Mouse (Mus musculus) heart, embryonic 12.5 days (tissue): ENCODE measurements around the gene Cd40. TPM values are rescaled to one million over a fixed set of nuclear protein-coding genes. Genes with fewer than 3 reads are reported as not detected.

ENCODE experiments used
- ATAC-seq: fragments of 200-750 bp; cut with Nextera tagmentation; 2 replicates; pipeline ENCODE4 v1.8.0; 2017; ENCODE audit warnings: moderate TSS enrichment, moderate library complexity; ENCODE audit not compliant: insufficient number of reproducible peaks, low FRiP score
- H3K27ac ChIP-seq: fragments of 300-500 bp; sonication (generic); 2 replicates; pipeline ENCODE4 v1.5.1; 2016; ENCODE audit warnings: mild to moderate bottlenecking, moderate library complexity; ENCODE audit not compliant: poor library complexity, severe bottlenecking
- H3K27me3 ChIP-seq: fragments of 300-500 bp; sonication (generic); replicated peaks from 2 replicates; pipeline ENCODE4 v1.6.1; 2016; ENCODE audit warnings: mild to moderate bottlenecking, moderate library complexity
- H3K36me3 ChIP-seq: fragments of 300-500 bp; sonication (generic); 2 replicates; pipeline ENCODE4 v1.6.1; 2016; ENCODE audit warnings: mild to moderate bottlenecking, moderate library complexity
- H3K4me1 ChIP-seq: fragments of 300-500 bp; sonication (generic); replicated peaks from 2 replicates; pipeline ENCODE4 v1.6.1; 2016; ENCODE audit warnings: mild to moderate bottlenecking
- H3K4me2 ChIP-seq: fragments of 300-500 bp; sonication (generic); 2 replicates; pipeline ENCODE4 v1.6.1; 2016; ENCODE audit warnings: mild to moderate bottlenecking, moderate library complexity
- H3K4me3 ChIP-seq: fragments of 300-500 bp; sonication (generic); 2 replicates; pipeline ENCODE4 v1.5.1; 2016; ENCODE audit warnings: mild to moderate bottlenecking
- H3K9ac ChIP-seq: fragments of 300-500 bp; sonication (generic); 2 replicates; pipeline ENCODE4 v1.6.1; 2016; ENCODE audit warnings: mild to moderate bottlenecking, moderate library complexity
- H3K9me3 ChIP-seq: fragments of 300-500 bp; sonication (generic); replicated peaks from 2 replicates; pipeline ENCODE4 v1.6.1; 2016; ENCODE audit warnings: mild to moderate bottlenecking, moderate library complexity
- WGBS: fragments of 180-500 bp; shearing (Covaris S2); methylation state at CpG from one replicate; pipeline ENCODE4 v1.1.7; 2016; 5-methylcytosine and 5-hydroxymethylcytosine counted together
- polyA plus RNA-seq: library from polyadenylated mRNA; unstranded; fragments of >200 nt; fragmentation: Nextera tagmentation; extraction: Ambion mirVana; gene quantifications from 2 replicates; pipeline ENCODE4 v1.2.1, GENCODE M21; 2016

The Cd40 gene
- polyA plus RNA-seq, 1 experiment from 2014 or later, result 7.2 TPM

DNA sequence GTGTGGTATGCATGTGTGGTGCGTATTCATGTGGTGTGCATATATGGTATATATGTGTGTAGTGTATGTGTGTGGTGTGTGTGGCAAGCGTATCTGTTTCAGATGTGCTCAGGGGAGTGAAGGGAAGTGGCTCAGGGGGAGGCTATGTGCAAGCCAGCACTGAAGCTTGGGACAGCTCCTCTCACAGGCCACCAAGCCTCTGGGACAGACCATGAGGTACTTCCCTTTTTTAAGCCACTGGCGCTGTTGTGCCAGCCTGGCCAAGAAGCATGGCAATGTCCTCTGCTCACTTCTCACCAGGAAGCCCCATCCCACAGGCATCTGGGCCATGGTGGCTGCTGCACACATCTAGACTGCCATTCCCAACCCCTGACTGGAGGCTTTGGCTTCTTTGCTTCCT, 47.5 kb downstream of the Cd40 start:
- 71% methylated on average over 3 of the region's 3 CpGs for WGBS
- no peak for ATAC-seq
- H3K4me3 ChIP-seq, result no peak overlapping the region
- no peaks in the 10 kb centered on the region for H3K36me3 ChIP-seq
- H3K4me2 ChIP-seq, result no peak overlapping the region
- H3K9ac ChIP-seq, result no peak overlapping the region
- H3K27ac ChIP-seq, result no peak overlapping the region
- H3K27me3 ChIP-seq, result peaks cover 98% of the 10 kb centered on the region
- peaks cover 13% of the 10 kb centered on the region for H3K4me1 ChIP-seq
- no peaks in the 10 kb centered on the region for H3K9me3 ChIP-seq

DNA sequence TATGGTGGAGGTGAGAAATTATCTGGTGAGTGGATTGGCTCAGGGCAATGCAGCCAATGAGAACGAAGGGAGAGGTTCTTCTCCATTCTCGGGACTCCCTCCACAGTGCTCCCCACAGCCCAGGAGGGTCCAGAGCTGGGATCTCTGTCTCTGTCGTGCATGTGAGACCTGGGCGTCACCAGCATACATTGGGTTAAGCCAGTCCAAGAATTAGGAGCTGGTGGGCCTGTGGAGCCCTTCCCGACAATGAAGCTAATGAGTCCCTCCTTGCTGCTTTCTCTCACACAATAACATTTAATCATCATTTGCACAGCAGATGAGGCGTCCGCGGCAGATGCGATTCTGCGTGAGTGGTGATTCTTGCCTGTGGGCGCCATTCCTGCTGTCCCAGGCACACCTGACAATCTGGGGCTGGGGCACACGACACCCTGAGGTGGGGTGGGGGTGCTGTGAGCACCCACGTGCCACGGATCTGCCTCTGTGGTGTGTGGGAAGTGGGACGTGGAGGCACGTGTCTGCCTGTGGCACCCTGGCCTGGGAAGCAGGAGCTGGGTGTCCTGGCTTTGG, 50.2 kb downstream of the Cd40 start:
- Histone ChIP-seq H3K9me3 (no peaks in the 10 kb centered on the region), H3K27me3 (peaks cover 99% of the 10 kb centered on the region), H3K36me3 (no peaks in the 10 kb centered on the region), H3K27ac (no peak overlapping the region), H3K4me2 (no peak overlapping the region), H3K4me1 (peaks cover 5% of the 10 kb centered on the region), H3K9ac (no peak overlapping the region), H3K4me3 (no peak overlapping the region)
- ATAC-seq, result no peak
- WGBS, result 75% methylated on average over 16 of the region's 16 CpGs

DNA sequence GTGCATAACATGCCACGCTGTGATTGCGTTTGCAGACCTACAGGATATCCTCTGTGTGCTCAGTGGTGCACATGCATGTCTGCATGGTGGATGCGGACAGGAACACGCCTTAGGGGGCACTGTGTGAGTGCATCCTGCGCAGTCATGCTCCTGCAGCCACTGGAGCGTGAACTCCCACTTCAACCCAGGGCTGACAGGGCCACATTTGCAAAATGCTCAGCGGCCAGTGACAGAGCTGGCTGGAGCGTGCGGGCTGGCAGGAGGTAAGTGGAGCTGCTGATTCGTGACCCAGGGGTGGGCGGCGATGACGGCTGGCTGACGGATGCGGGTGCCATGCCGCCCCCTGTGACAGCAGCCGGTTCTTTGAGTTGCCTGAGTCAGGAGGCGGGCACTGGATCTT, 51.2 kb downstream of the Cd40 start:
- 20% methylated on average over 18 of the region's 18 CpGs for WGBS
- H3K9me3 ChIP-seq, result no peaks in the 10 kb centered on the region
- peaks cover 100% of the 10 kb centered on the region for H3K27me3 ChIP-seq
- H3K36me3 ChIP-seq, result no peaks in the 10 kb centered on the region
- H3K4me1 ChIP-seq, result no peaks in the 10 kb centered on the region
- no peak overlapping the region for H3K4me3 ChIP-seq
- no peak overlapping the region for H3K9ac ChIP-seq
- no peak overlapping the region for H3K27ac ChIP-seq
- ATAC-seq, result no peak
- no peak overlapping the region for H3K4me2 ChIP-seq

DNA sequence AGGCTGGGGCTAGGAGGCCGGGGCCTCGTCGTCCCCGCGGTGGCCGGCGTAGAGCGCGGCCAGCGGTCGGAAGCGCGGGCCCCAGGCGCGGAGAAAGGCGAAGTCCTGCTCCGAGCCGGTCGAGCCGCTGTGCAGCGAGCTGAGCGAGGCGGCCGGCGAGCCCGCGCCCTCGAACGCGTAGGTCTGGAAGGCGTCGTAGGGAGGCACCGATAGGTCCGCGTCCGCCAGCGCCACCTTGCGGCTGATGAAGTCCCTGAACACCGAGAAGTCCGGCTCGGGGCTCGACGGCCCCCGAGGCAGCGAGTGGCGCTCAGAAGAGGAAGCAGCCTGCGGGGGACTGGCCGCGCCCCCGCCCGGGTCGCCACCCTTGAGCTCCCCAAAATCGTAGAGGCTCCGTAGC, 56.7 kb downstream of the Cd40 start:
- Histone ChIP-seq H3K27me3 (peaks cover 99% of the 10 kb centered on the region), H3K4me2 (no peak overlapping the region), H3K9me3 (no peaks in the 10 kb centered on the region), H3K4me1 (no peaks in the 10 kb centered on the region), H3K9ac (no peak overlapping the region), H3K4me3 (no peak overlapping the region), H3K36me3 (no peaks in the 10 kb centered on the region), H3K27ac (no peak overlapping the region)
- WGBS, result under 1% methylated on average over 54 of the region's 54 CpGs
- peak; percentile 49; the same call in 1 of the 2 replicates for ATAC-seq

DNA sequence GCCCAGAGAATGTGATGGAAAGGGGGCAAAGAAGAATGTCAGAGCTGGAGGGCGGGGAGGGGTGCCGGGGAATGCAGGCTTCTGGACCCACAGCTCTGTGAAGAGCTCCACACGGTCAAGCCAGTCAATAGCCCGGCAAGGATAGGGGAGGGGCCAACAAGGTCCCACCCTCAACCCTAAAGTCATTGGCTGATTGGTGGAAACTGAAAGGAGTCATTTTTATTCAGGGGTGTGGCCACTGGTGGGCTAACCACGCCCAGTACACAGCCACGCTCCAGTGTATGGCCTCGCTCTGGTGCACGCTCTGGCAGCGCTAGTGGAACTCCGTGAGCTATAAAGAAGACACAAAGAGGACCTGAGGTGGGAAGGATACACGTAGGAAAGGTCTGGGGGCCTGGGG, 58.3 kb downstream of the Cd40 start:
- H3K36me3 ChIP-seq, result no peaks in the 10 kb centered on the region
- H3K4me1 ChIP-seq, result no peaks in the 10 kb centered on the region
- H3K27ac ChIP-seq, result no peak overlapping the region
- H3K27me3 ChIP-seq, result peaks cover 99% of the 10 kb centered on the region
- 15% methylated on average over 11 of the region's 11 CpGs for whole genome bisulfite sequencing
- no peak overlapping the region for H3K9ac ChIP-seq
- no peak; the same call in 1 of the 2 replicates for ATAC-seq
- no peak overlapping the region for H3K4me2 ChIP-seq
- H3K9me3 ChIP-seq, result no peaks in the 10 kb centered on the region
- H3K4me3 ChIP-seq, result no peak overlapping the region

DNA sequence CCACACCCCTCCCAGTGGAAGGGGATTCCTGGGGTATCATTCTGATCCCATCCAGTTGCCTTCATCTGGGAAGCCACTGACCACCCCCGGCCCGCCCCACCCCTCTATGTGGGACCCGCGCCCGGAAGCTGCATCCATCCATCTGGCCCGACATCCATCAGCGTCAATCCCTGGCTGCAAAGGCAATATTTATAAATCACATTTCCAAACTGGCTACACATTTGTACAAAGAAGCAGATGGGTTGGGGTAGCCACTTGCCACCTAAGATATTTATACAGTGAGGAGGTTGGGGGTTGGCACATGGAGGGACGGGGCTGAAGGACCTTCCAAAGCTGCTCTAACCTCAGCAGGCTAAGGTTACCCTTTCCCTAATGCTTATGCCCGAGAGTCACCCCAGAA, 65.3 kb downstream of the Cd40 start:
- Histone ChIP-seq H3K27ac (no peak overlapping the region), H3K9ac (no peak overlapping the region), H3K4me3 (no peak overlapping the region), H3K27me3 (peaks cover 99% of the 10 kb centered on the region), H3K36me3 (no peaks in the 10 kb centered on the region), H3K4me2 (no peak overlapping the region), H3K4me1 (no peaks in the 10 kb centered on the region), H3K9me3 (no peaks in the 10 kb centered on the region)
- 79% methylated on average over 9 of the region's 9 CpGs for WGBS
- ATAC-seq, result no peak

DNA sequence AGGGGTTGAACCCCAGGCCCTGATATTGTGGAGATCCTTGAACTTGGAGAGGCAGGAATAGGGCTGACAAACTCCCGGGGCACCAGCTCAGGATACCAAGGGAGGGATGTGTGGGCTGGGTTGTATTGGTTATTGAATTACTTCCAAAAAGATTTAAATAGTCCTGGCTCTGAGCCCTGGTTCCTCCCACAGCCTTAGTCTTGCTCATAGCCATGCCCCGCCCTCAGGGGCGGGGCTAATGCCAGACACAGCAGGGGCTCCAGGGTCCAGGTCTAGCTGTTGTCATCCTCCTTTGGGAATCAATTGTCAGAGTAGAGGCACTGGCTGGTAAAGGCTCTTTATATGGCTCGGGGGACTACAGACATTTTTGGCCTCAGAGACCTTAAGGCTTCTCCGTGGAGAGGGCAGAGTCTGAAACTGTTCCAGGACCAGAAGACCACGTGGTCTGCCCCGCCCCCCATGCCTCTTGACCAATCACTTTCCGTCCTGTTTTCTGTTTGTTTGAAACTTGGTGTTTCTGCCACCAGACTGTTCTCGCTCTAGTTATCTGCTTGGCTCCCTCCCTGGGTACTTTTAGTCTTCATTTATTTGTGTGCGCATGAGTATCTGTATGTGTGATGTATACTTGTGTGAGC, 65.9 kb downstream of the Cd40 start:
- Histone ChIP-seq H3K4me3 (no peak overlapping the region), H3K9ac (no peak overlapping the region), H3K27me3 (peaks cover 99% of the 10 kb centered on the region), H3K4me2 (no peak overlapping the region), H3K9me3 (no peaks in the 10 kb centered on the region), H3K27ac (no peak overlapping the region), H3K4me1 (no peaks in the 10 kb centered on the region), H3K36me3 (no peaks in the 10 kb centered on the region)
- ATAC-seq, result no peak
- WGBS, result 28% methylated on average over 10 of the region's 10 CpGs

Other genes with a start within 250 kb of the Cd40 start
- gene Zswim1, start 232.9 kb upstream of the Cd40 start, polyA plus RNA-seq, result 9.8 and 10.1 TPM in 2 replicates
- not detected in 2 replicates for gene Spata25, start 227.1 kb upstream of the Cd40 start, polyA plus RNA-seq
- 169 and 175 TPM in 2 replicates for gene Ctsa, start 222.8 kb upstream of the Cd40 start, polyA plus RNA-seq
- gene Neurl2, start 222.2 kb upstream of the Cd40 start, polyA plus RNA-seq, result 45.0 and 45.5 TPM in 2 replicates
- gene Pltp, start 197.9 kb upstream of the Cd40 start, polyA plus RNA-seq, result 9.7 and 9.9 TPM in 2 replicates
- gene Pcif1, start 176.3 kb upstream of the Cd40 start, polyA plus RNA-seq, result 52.1 and 53.1 TPM in 2 replicates
- gene Zfp335, start 143.9 kb upstream of the Cd40 start, polyA plus RNA-seq, result 11.4 and 12.2 TPM in 2 replicates
- 0.42 TPM in 2 replicates for gene Mmp9, start 114.8 kb upstream of the Cd40 start, polyA plus RNA-seq
- 0.82 and 1.3 TPM in 2 replicates for gene Slc12a5, start 94.8 kb upstream of the Cd40 start, polyA plus RNA-seq
- 50.6 and 55.8 TPM in 2 replicates for gene Ncoa5, start 20.8 kb upstream of the Cd40 start, polyA plus RNA-seq
- not detected in 2 replicates for gene 1700025C18Rik, start 35.1 kb downstream of the Cd40 start, polyA plus RNA-seq
- not detected in 2 replicates for gene Cdh22, start 179.2 kb downstream of the Cd40 start, polyA plus RNA-seq
- gene Slc35c2, start 232.2 kb downstream of the Cd40 start, polyA plus RNA-seq, result 39.7 and 40.6 TPM in 2 replicates